Mouse (Mus musculus): Measurements from ENCODE around the gene Glcci1.

Gene Glcci1

DNA sequence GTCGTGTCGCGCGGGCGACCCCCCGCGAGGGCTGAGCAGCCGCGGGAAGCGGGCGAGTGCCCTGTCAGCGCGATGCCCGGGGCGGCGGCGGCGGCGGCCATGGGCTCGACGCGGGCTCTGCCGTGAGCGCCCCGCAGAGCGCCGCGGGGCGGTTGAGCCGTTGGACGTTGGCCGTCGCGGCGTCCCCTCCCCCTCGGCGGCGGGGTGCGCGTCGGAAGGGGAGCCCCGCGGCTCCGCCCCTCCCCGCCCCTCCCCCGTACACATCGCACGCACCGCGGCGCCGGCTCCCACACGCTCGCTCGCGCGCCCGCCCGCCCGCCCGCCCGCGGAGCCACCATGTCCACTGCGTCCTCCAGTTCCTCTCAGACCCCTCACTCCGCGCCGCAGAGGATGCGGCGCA is at the start of gene Glcci1:
TSS of gene Glcci1 (plus strand) at position 50 of the 400 bp plus-strand sequence.
- DNase-seq (ENCODE audit: low spot score) = no peak

DNA sequence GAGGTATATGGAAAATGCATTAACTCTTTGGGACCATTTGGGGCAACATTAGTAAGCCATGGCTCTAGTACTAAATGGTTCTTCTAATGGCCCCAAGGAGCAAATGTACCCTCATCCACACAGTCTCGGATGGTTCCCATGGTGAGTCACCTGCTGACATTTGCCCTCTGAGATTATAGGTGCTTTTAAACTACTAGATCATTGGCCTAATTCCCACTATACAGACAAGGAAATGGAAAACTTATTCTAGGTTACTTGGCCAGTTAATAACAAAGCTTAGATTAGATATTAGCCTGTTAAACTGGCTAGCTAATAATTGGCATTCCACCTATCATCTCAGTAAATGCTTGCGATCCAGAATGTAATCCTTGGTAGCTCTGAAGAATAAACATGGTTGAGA is 47.0 kb upstream of the Glcci1 start:
- no peak for DNase-seq (ENCODE audit: low spot score)

DNA sequence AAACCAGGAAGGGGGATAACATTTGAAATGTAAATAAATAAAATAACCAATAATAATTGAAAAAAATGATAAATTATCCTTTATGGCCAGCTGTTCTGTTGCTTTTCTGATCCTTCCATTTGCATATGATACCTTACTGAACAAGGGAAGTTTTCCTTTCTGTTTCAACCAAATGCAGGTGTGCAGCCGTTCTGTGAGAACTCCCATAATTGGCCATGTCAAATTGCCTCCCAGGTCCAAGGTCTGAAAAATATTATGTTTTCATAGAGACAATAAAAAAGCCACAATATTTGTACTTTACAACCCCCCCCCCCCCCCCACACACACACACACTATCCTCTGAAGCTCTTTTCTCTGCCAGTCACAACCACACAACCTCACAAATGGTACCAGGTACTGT is 44.0 kb upstream of the Glcci1 start:
- DNase-seq (ENCODE audit: low spot score) = no peak

GRCm38 (mm10) chr6:8465985-8466384 is 43.4 kb upstream of the Glcci1 start:
- no peak for DNase-seq (ENCODE audit: low spot score)

GRCm38 (mm10) chr6:8467667-8468337 is 41.6 kb upstream of the Glcci1 start:
- DNase-seq (ENCODE audit: low spot score) = no peak

GRCm38 (mm10) chr6:8469918-8470317 is 39.5 kb upstream of the Glcci1 start:
- no peak for DNase-seq (ENCODE audit: low spot score)

DNA sequence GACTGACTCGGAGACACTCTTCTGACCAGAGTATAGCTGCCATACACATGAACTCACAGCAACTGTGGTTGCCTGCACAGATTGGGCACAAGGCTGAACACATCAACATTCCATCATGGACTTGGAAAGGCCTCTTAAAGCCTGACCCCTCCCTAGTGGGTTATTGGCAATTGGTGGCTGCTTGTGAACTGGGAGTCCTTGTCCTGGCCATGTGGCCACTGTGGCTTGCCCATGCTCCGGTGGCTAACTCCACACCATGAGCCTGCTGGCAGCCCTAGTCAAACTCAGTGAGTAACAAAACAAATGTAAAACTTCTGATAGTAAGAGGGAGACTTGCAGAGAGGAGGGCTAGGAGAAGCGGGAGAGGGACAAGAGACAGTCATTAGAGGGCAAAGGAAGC is 37.3 kb upstream of the Glcci1 start:
- DNase-seq (ENCODE audit: low spot score) = no peak

DNA sequence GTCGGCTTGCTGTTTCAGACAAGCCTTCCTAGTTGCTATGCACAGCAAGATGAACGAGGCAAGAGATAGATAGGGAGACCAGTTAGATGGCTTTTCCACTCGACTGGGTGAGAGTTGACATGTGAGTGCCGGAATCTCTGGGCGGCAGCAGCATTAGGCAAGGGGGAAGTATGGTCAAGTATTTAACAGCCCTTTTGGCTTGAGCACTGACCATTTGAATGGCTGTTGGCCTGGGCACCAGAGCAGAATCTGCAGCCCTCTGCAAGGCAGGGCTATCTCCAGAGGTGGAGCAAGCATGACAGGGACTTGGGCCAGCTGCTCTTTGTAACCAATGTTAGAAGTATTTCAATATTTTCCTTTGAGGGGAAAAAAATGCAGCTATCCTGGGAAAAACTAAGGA is 36.5 kb upstream of the Glcci1 start:
- DNase-seq (ENCODE audit: low spot score) = no peak

DNA sequence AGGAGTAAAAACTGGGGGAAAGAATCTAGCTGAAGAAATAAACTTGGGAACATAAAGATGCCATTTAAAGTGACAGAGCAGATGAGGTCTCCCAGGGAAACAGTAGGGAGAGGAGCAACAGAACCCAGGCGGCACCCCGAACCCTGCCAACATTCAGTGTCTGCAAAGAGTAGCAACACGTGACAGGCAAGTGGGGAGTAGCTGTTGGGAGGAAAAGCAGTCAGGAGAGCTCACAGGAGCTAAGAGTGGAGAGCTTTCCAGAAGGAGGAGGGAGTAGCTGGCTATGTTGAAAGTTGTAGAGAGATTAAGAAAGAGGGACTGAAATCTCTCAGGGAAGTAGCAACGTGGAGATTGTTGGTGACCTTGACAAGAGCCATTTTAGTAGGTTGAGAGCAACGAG is 35.9 kb upstream of the Glcci1 start:
- DNase-seq (ENCODE audit: low spot score) = no peak

DNA sequence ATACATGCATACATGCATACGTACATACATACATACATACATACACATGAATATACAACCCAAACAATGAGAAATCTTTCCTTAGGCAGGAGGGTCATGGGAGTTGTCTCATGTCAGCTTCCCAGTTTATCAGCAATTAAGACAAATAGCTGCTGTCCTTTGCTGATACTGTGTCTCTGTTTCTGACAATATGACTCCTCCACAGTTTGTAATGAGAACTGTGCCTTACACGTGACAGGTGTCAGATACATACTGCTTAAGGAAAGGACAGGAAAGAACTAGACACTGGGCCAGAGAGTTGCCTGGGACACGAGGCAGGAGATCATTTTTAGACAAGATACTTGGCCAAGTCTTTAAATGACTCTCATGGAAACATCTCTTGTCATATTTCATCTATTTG is 35.1 kb upstream of the Glcci1 start:
- DNase-seq (ENCODE audit: low spot score) = no peak

DNA sequence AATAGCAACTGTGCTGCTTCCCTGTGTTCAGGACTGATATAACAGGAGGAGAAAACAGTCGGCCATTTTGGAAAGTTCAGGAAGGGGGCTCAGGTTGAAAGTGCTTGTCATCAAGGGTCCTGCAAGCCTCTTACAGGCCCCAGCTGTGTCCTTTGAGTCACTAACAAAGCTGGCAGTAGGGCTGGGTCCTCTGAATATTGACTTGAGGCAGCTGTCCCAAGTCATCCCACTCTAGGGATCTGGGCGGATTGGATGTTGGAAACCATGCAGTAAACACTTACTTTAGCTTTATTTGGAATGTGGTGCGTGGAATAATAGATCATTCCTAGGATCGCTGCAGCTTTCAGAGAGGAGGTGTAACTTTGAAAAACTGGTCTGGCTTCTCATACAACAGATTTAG is 34.6 kb upstream of the Glcci1 start:
- DNase-seq (ENCODE audit: low spot score) = no peak

GRCm38 (mm10) chr6:8479176-8479575 is 30.2 kb upstream of the Glcci1 start:
- DNase-seq (ENCODE audit: low spot score) = no peak

- DNase-seq (ENCODE audit: low spot score) = no peak
These were observed 24.7 kb upstream of the Glcci1 start for GRCm38 (mm10) chr6:8484437-8485275.

GRCm38 (mm10) chr6:8485414-8486175 is 23.8 kb upstream of the Glcci1 start:
- DNase-seq (ENCODE audit: low spot score) = no peak

- DNase-seq (ENCODE audit: low spot score) = no peak
These were observed 22.9 kb upstream of the Glcci1 start for GRCm38 (mm10) chr6:8486391-8487043.

- DNase-seq (ENCODE audit: low spot score) = no peak
These were observed 22.2 kb upstream of the Glcci1 start for GRCm38 (mm10) chr6:8487044-8487853.

DNA sequence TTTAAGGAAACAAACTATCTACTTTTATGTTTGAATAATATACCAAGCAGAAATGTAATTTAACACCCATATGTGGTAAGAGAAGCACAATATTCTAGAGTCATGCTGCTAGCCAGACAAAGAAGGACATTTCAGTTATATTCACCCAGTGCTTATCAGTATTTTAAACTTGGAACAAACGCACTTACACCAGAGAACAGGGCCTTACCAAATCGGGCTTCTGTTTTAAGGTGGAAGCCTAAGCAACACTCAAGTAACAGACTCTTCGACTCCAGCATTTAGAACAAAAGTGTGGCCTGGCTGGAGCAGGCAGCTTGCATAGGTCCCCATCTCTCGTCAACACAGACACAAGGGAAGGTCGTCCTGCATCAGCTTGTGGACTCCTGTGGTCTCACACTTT is 21.2 kb upstream of the Glcci1 start:
- no peak for DNase-seq (ENCODE audit: low spot score)

DNA sequence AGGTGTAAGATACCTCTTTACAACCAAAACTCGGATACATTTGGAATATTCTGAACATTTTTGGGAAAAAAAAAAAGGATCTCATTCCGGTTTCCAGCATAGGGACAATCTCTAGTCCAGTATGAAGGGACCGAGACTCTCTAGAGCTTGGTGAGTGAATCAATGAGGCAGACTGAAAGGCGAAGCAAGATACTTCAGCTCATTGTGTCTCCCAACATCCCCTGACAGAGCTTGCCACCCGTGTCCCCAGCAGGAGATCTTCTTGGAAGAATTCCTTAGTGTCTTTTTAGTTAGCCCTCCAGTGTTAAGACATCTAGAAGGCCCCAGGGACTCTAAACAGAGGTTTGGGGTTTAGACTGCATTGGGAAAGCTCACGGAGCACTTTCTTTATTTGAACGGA is 20.1 kb upstream of the Glcci1 start:
- DNase-seq (ENCODE audit: low spot score) = no peak

DNA sequence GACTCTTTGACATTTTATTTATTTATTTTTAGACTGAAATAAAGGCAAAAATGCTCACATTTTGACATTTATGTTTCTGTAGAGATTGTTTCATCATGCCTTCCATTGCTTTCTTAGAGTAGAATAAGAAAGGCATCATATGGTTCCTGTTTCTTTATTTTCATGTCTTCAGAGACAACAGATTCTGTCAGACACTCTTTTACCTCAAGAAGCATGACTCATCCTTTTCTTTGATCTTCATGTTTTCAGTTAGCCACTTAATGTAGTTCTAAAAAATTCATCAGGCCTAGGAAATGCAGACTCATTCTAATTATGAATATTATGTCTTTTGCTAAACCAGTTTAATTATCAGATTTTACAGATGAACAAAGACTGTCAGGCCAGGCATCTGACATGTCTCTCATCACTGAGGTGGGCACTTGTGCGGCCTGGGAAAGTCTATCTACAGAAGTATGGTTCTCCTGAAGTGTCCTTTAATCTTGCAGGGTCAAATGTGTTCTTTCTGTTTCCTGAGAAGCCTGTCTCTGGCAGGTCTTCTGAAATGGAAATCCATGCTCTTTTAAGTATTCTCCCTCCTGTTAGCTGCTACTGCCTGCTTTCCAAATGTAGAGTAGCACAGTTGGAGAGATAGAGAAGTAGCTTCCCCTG is 19.3 kb upstream of the Glcci1 start:
- DNase-seq (ENCODE audit: low spot score) = no peak

GRCm38 (mm10) chr6:8492248-8492647 is 17.2 kb upstream of the Glcci1 start:
- DNase-seq (ENCODE audit: low spot score) = no peak

Measured in yolk sac, embryonic 10.5 days (tissue).